ENCODE assay signal across 20 mouse cellular contexts in the genomic region with DNA sequence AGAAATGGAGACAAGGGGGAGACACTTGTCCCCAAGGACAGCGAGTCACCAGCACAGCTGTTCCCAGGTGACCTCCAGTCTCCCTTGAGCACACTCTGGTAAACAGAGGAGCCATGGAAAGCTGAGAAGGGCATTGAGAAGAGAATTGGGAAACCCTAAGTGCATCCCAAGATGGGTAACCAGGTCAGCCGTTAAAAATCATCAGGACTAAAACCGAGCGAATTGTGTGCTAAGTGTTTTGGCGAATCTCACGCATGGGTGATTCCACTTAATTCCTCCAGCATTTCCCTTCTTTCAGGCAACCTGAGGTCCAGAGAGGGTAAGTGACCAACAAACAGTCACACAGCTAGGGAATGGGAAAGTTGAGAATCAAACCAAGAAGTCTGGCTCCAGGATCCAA. TPM values are rescaled to one million over a fixed set of nuclear protein-coding genes. Genes with fewer than 3 reads are reported as not detected.
"Had no signal": no experiment of that assay in that cellular context is flagged by ENCODE, and none has a peak within 500 bp of the region (broad histone marks: within the 10 kb centered on the region; RNA-seq: fewer than 3 reads in every experiment).

No protein-coding gene starts in this region.

- H3K27ac ChIP-seq: intestine, embryonic 15.5 days; kidney, postnatal 0 days; layer of hippocampus, adult 2 months; limb, embryonic 15.5 days; liver, embryonic 14.5 days; midbrain, embryonic 12.5 days; midbrain, embryonic 15.5 days had no signal

- H3K9me3 ChIP-seq: intestine, embryonic 15.5 days; limb, embryonic 15.5 days; megakaryocyte, embryonic 14.5 days; midbrain, embryonic 12.5 days; midbrain, embryonic 15.5 days had no signal

- DNase-seq: kidney, adult 11 months; kidney, adult 8-10 months; kidney, postnatal 25 days; layer of hippocampus, adult 9-11 months; liver, postnatal 0 days; thymus, adult 18-20 months; thymus, postnatal 36 days had no signal

- ATAC-seq: intestine, embryonic 15.5 days; liver, postnatal 0 days; lung, postnatal 0 days; midbrain, embryonic 15.5 days had no signal

- H3K4me2 ChIP-seq: intestine, embryonic 15.5 days; limb, embryonic 15.5 days; liver, embryonic 11.5 days; lung, embryonic 14.5 days; midbrain, embryonic 12.5 days; midbrain, embryonic 15.5 days had no signal

- H3K36me3 ChIP-seq: intestine, embryonic 15.5 days; limb, embryonic 15.5 days; midbrain, embryonic 12.5 days; midbrain, embryonic 15.5 days had no signal

- H3K4me3 ChIP-seq: intestine, embryonic 15.5 days; layer of hippocampus, adult 2 months; limb, embryonic 15.5 days; megakaryocyte, embryonic 14.5 days; midbrain, embryonic 12.5 days; midbrain, embryonic 15.5 days had no signal

- H3K9ac ChIP-seq: intestine, embryonic 15.5 days; limb, embryonic 15.5 days; liver, embryonic 14.5 days; liver, postnatal 0 days; lung, embryonic 14.5 days; midbrain, embryonic 12.5 days; midbrain, embryonic 15.5 days had no signal

RNA-seq across cellular contexts. Expression of a gene that starts 3.9 kb away (rescaled TPM):
- polyA plus RNA-seq: liver, embryonic 11.5 days; liver, embryonic 14.5 days; liver, postnatal 0 days; lung, embryonic 14.5 days; spleen, adult 2 months had no signal

RNA-seq across cellular contexts. Expression of a gene that starts 42.7 kb away (rescaled TPM):
- polyA plus RNA-seq: liver, embryonic 11.5 days; testis, adult 2 months had no signal
